Mouse (Mus musculus): ENCODE measurements around the gene Gstp1. TPM values are rescaled to one million over a fixed set of nuclear protein-coding genes. Genes with fewer than 3 reads are reported as not detected.
"Not testable (repeated sequence)": the region's sequence is repeated elsewhere in the genome, so short reads cannot be mapped to it uniquely, and the experiment has no call there.

Gene Gstp1
- polyA plus RNA-seq, 1 experiment = 745 TPM

DNA sequence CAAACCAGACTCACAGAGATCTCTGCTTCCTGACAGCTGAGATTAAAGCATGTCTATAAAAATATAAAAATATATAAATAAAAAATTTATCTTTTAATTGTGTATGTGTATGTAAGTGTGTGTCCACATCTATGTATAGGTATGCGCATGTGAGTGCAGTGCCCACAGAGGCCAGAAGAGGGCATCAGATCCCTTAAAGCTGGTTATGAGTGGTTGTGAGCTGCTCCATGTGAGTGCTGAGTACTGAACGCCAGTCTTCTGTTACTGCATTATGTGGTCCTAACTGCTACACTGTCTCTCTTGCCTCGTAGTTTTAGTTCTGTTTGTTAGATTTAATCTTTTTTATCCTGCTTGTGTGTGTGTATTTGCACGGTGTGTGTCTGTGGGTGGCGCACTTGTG, 13.2 kb upstream of the Gstp1 start:
- Histone ChIP-seq H3K4me3 (ENCODE audit: insufficient read depth, low read depth, low read length) (no peak overlapping the region), H3K36me3 (ENCODE audit: control insufficient read depth, insufficient read depth, low read length) (no peaks in the 10 kb centered on the region), H3K4me1 (ENCODE audit: control insufficient read depth, insufficient read depth, low read length) (peaks cover 7% of the 10 kb centered on the region; the same call in 1 of the 2 replicates), H3K27me3 (replicated peaks; ENCODE audit: control insufficient read depth, insufficient read depth, low read length) (no peaks in the 10 kb centered on the region), H3K27ac (ENCODE audit: insufficient read depth, low read depth, low read length) (no peak overlapping the region)
- TF ChIP-seq POLR2A (IDR thresholded peaks at IDR 0.05; ENCODE audit: low read depth, low read length) (no peak), CTCF (conservative IDR thresholded peaks at IDR 0.05; ENCODE audit: insufficient read depth, insufficient read length, low read depth, low read length) (0 out of 2 replicates have a peak, but pooled peaks have one; percentile 9)
- WGBS = 95% methylated on average over 5 of the region's 5 CpGs
- no peak for DNase-seq

GRCm38 (mm10) chr19:4049069-4049468, 11.3 kb upstream of the Gstp1 start:
- not testable (repeated sequence) for H3K27me3 ChIP-seq (replicated peaks; ENCODE audit: control insufficient read depth, insufficient read depth, low read length); DNase-seq; H3K27ac ChIP-seq (ENCODE audit: insufficient read depth, low read depth, low read length); H3K36me3 ChIP-seq (ENCODE audit: control insufficient read depth, insufficient read depth, low read length); H3K4me3 ChIP-seq (ENCODE audit: insufficient read depth, low read depth, low read length); H3K4me1 ChIP-seq (ENCODE audit: control insufficient read depth, insufficient read depth, low read length)
- peak; percentile 34; the same call in 1 of the 2 replicates for TF ChIP-seq CTCF (conservative IDR thresholded peaks at IDR 0.05; ENCODE audit: insufficient read depth, insufficient read length, low read depth, low read length)
- WGBS = 77% methylated on average over 5 of the region's 5 CpGs

DNA sequence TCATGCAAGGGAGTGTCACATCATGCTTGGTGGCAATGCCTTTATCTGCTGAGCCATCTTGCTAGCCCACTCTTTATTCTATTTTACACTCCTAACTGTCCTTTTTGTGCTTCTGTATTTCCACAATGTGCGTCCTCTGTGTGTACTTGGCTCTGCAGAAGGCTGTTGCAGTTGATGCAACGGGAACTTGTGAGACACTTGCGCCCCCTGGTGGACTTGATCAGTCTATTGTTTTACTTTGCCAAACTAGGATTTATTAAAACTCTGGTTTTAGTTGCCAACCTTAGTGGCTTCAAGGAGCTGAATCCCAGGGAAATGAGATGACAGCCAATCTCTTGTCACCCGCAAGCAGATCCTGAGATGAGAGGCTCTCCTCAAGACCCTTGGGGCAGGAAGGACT, 10.1 kb upstream of the Gstp1 start:
- DNase-seq = peak; percentile 88
- Histone ChIP-seq H3K36me3 (ENCODE audit: control insufficient read depth, insufficient read depth, low read length) (no peaks in the 10 kb centered on the region), H3K27me3 (replicated peaks; ENCODE audit: control insufficient read depth, insufficient read depth, low read length) (no peaks in the 10 kb centered on the region), H3K4me1 (ENCODE audit: control insufficient read depth, insufficient read depth, low read length) (peaks cover 2% of the 10 kb centered on the region; the same call in 1 of the 2 replicates), H3K27ac (ENCODE audit: insufficient read depth, low read depth, low read length) (no peak overlapping the region), H3K4me3 (ENCODE audit: insufficient read depth, low read depth, low read length) (no peak overlapping the region)
- no peak for TF ChIP-seq POLR2A (IDR thresholded peaks at IDR 0.05; ENCODE audit: low read depth, low read length)
- peak; percentile 84 for TF ChIP-seq CTCF (conservative IDR thresholded peaks at IDR 0.05; ENCODE audit: insufficient read depth, insufficient read length, low read depth, low read length)
- WGBS = 20% methylated on average over 4 of the region's 4 CpGs

DNA sequence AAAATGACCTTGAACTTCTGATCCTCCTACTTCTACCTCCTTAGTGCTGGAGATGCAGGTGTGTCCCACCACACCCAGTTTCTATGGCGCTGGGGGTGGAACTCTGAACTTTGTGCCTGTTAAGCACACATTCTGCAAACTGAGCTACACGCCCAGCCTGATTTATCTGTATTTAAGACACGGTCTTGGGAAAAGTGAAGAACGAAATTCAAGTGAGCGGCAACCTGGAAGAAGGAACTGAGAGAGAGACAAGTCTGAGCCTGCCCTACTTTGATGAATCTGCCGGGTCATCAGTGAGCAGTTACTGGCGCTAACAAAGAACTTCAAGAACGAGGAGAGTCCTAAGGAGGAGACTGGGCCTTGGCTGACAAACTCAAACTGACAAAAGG, 9.1 kb upstream of the Gstp1 start:
- peaks cover 2% of the 10 kb centered on the region; the same call in 1 of the 2 replicates for H3K4me1 ChIP-seq (ENCODE audit: control insufficient read depth, insufficient read depth, low read length)
- H3K4me3 ChIP-seq (ENCODE audit: insufficient read depth, low read depth, low read length) = no peak overlapping the region
- DNase-seq = no peak
- TF ChIP-seq CTCF (conservative IDR thresholded peaks at IDR 0.05; ENCODE audit: insufficient read depth, insufficient read length, low read depth, low read length) (no peak), POLR2A (IDR thresholded peaks at IDR 0.05; ENCODE audit: low read depth, low read length) (no peak)
- no peak overlapping the region for H3K27ac ChIP-seq (ENCODE audit: insufficient read depth, low read depth, low read length)
- WGBS = 82% methylated on average over 8 of the region's 8 CpGs
- H3K27me3 ChIP-seq (replicated peaks; ENCODE audit: control insufficient read depth, insufficient read depth, low read length) = no peaks in the 10 kb centered on the region
- H3K36me3 ChIP-seq (ENCODE audit: control insufficient read depth, insufficient read depth, low read length) = no peaks in the 10 kb centered on the region

DNA sequence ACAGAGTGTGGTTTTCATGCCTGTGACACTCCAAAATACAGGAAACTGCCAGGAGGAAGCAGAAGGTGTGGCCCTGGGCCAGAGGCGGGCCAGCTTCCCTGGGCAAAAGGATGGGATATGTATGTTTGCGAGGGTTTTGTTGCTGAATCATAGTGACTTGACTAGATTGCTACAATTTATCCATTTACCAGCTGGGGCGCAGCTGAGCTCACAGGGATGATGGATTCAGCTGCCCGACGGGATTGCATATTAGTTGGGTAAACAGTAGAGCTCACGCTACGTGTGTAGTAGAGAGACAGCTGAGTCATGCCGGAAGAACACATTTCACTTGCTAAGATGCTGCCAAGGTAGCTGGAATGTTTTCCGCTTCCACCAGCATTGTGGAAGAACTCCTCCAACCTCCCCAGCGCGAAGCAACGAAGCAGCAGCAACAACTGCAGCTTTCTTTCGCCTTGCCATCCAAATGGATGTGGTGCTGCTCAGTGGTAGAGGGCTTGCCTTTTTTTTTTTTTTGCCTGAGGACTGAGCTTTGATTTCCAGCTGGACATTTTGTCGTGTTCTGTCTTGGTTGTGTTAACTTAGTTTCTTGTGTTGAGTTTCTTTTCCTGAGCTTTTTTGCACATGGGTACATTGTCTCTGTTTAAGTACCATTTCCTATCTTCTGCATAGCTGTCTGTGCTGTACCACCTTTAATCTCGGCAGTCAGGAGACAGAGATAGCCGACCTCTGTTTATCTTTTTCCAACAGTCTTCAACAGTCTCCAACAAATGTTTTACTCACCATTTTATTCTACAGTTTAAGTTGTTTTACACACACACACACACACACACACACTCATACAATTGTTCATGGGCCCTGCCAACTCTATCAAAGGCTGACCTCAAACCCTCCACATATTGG, 8.4 kb upstream of the Gstp1 start, which contains the start of gene Gstp2:
Gene Gstp2, minus strand, starts transcription at position 58 of the 900 bp plus-strand sequence.
- Histone ChIP-seq H3K27me3 (replicated peaks; ENCODE audit: control insufficient read depth, insufficient read depth, low read length) (no peaks in the 10 kb centered on the region), H3K4me3 (ENCODE audit: insufficient read depth, low read depth, low read length) (no peak within 1 kb of the TSS), H3K27ac (ENCODE audit: insufficient read depth, low read depth, low read length) (peak within 1 kb of the TSS; percentile 33; the same call in 1 of the 2 replicates), H3K4me1 (ENCODE audit: control insufficient read depth, insufficient read depth, low read length) (peaks cover 2% of the 10 kb centered on the region; the same call in 1 of the 2 replicates), H3K36me3 (ENCODE audit: control insufficient read depth, insufficient read depth, low read length) (no peaks in the 10 kb centered on the region)
- whole genome bisulfite sequencing = 34% methylated on average over 16 of the region's 16 CpGs
- DNase-seq = peak; percentile 95
- TF ChIP-seq POLR2A (IDR thresholded peaks at IDR 0.05; ENCODE audit: low read depth, low read length) = no peak
- TF ChIP-seq CTCF (conservative IDR thresholded peaks at IDR 0.05; ENCODE audit: insufficient read depth, insufficient read length, low read depth, low read length) = peak; percentile 56

DNA sequence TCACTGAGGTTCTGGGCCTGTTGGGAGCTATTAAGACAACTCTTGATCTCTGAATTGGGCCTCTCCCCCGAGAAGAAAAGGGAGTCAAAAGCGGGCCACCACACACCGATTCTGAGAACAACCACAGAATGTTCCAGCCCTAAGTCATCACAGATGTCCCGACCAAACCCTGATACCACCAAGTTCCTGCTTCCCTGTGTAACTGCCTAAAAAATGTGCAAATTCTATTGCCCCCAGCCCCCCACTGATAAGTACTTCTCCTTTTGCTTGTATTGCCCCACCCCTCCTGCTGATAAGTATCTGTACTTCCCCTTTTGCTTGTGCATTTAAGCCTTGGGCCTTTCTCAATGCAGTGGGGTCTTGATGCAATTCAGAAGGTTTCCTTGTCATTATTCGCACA, 6.3 kb upstream of the Gstp1 start:
- H3K36me3 ChIP-seq (ENCODE audit: control insufficient read depth, insufficient read depth, low read length); H3K4me1 ChIP-seq (ENCODE audit: control insufficient read depth, insufficient read depth, low read length); H3K27ac ChIP-seq (ENCODE audit: insufficient read depth, low read depth, low read length); H3K27me3 ChIP-seq (replicated peaks; ENCODE audit: control insufficient read depth, insufficient read depth, low read length); DNase-seq; H3K4me3 ChIP-seq (ENCODE audit: insufficient read depth, low read depth, low read length): not testable (repeated sequence)
- WGBS = 86% methylated on average over 5 of the region's 5 CpGs

- Histone ChIP-seq H3K27me3 (replicated peaks; ENCODE audit: control insufficient read depth, insufficient read depth, low read length) (no peaks in the 10 kb centered on the region), H3K4me1 (ENCODE audit: control insufficient read depth, insufficient read depth, low read length) (peaks cover 11% of the 10 kb centered on the region; the same call in 1 of the 2 replicates), H3K4me3 (ENCODE audit: insufficient read depth, low read depth, low read length) (no peak overlapping the region), H3K36me3 (ENCODE audit: control insufficient read depth, insufficient read depth, low read length) (no peaks in the 10 kb centered on the region), H3K27ac (ENCODE audit: insufficient read depth, low read depth, low read length) (no peak overlapping the region)
- peak; percentile 47 for DNase-seq
- TF ChIP-seq POLR2A (IDR thresholded peaks at IDR 0.05; ENCODE audit: low read depth, low read length) (no peak), CTCF (conservative IDR thresholded peaks at IDR 0.05; ENCODE audit: insufficient read depth, insufficient read length, low read depth, low read length) (no peak)
- 65% methylated on average over 14 of the region's 14 CpGs for WGBS
Measured at GRCm38 (mm10) chr19:4042124-4042523, 4.3 kb upstream of the Gstp1 start.

DNA sequence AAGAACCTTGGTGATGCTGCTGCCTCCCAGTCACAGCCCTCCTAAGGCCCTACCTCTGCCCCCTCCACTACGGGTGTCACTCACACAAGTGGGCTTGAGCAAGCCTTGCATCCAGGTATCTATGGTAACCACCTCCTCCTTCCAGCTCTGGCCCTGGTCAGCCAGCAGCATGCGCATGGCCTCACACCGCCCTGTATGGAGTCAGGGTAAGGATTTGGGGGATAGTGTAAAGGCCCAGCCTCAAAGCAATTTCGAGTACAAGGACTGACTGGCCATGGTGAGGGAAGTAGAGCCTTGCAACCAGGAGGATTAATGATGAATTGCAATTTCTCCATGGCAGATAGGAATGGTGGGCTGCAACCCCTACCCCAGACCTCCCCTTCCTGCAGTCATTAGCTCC, 3.7 kb upstream of the Gstp1 start:
- WGBS = 96% methylated on average over 4 of the region's 4 CpGs
- not testable (repeated sequence) for DNase-seq; H3K36me3 ChIP-seq (ENCODE audit: control insufficient read depth, insufficient read depth, low read length); H3K4me3 ChIP-seq (ENCODE audit: insufficient read depth, low read depth, low read length); H3K27me3 ChIP-seq (replicated peaks; ENCODE audit: control insufficient read depth, insufficient read depth, low read length); H3K27ac ChIP-seq (ENCODE audit: insufficient read depth, low read depth, low read length)
- peaks cover 12% of the 10 kb centered on the region; the same call in 1 of the 2 replicates for H3K4me1 ChIP-seq (ENCODE audit: control insufficient read depth, insufficient read depth, low read length)

DNA sequence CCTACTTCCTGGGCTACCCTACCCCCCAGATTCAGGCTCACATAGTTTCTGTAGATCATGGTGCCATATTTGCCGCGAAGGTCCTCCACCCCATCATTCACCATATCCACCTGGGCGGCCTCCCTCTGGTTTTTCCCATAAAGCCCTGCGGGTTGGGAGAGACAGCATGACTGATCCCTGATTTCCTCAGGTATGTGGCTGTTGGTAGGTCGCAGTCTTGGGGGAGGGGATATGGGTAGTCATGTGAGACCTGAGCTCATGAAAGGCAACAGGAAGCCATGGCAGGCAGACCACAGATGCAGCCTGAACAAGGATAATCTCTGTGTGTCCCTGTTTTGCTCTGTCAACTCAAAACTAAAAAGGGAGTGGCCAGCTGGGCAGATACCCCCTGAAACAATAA, 3.2 kb upstream of the Gstp1 start:
- not testable (repeated sequence) for H3K27ac ChIP-seq (ENCODE audit: insufficient read depth, low read depth, low read length); H3K27me3 ChIP-seq (replicated peaks; ENCODE audit: control insufficient read depth, insufficient read depth, low read length); H3K4me3 ChIP-seq (ENCODE audit: insufficient read depth, low read depth, low read length); DNase-seq; H3K36me3 ChIP-seq (ENCODE audit: control insufficient read depth, insufficient read depth, low read length)
- WGBS = 82% methylated on average over 5 of the region's 5 CpGs
- peaks cover 12% of the 10 kb centered on the region; the same call in 1 of the 2 replicates for H3K4me1 ChIP-seq (ENCODE audit: control insufficient read depth, insufficient read depth, low read length)

GRCm38 (mm10) chr19:4037154-4037787, 514 bp downstream of the Gstp1 start:
- H3K27me3 ChIP-seq (replicated peaks; ENCODE audit: control insufficient read depth, insufficient read depth, low read length); H3K4me1 ChIP-seq (ENCODE audit: control insufficient read depth, insufficient read depth, low read length); H3K36me3 ChIP-seq (ENCODE audit: control insufficient read depth, insufficient read depth, low read length); DNase-seq: not testable (repeated sequence)
- H3K4me3 ChIP-seq (ENCODE audit: insufficient read depth, low read depth, low read length) = peak overlapping the region; percentile 91
- WGBS = 41% methylated on average over 7 of the region's 8 CpGs
- peak overlapping the region; percentile 40 for H3K27ac ChIP-seq (ENCODE audit: insufficient read depth, low read depth, low read length)

Measured in kidney, adult 2 months (tissue).